Mouse (Mus musculus): Measurements from ENCODE around the gene Faf2.
"Not testable (repeated sequence)": the region's sequence is repeated elsewhere in the genome, so short reads cannot be mapped to it uniquely, and the experiment has no call there.

DNA sequence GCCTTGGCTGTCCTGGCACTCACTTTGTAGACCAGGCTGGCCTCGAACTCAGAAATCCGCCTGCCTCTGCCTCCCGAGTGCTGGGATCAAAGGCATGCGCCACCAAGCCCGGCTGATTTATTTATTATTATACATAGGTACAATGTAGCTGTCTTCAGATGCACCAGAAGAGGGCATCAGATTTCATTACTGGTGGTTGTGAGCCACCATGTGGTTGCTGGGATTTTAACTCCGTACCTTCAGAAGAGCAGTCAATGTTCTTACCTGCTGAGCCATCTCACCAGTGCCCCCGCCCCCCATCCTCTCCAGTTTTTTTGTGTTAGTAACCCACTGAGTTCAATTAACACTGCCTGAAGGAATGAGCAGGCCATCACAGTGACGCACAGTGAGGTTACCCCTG is 8.4 kb upstream of the Faf2 start:
- not testable (repeated sequence) for TF ChIP-seq CTCF, EP300 (IDR thresholded peaks at IDR 0.05; ENCODE audit: low read depth)
